Mouse (Mus musculus): ENCODE results near the gene Pgap1. TPM values are rescaled to one million over a fixed set of nuclear protein-coding genes. Genes with fewer than 3 reads are reported as not detected.

The Pgap1 gene
- 0.50 TPM for polyA plus RNA-seq (2012; fragmentation: generic; extraction: Trizol)
- long read RNA-seq, experiment 1, full-length matches to known transcripts = 1 of 1 reads
- long read RNA-seq, experiment 1, partial matches to known transcripts = 0 of 1 reads
- long read RNA-seq, experiment 1, other reads (novel, unspliced or antisense) = 0 of 1 reads
- long read RNA-seq, experiment 2, full-length matches to known transcripts = 10 of 10 reads
- long read RNA-seq, experiment 2, partial matches to known transcripts = 0 of 10 reads
- long read RNA-seq, experiment 2, other reads (novel, unspliced or antisense) = 0 of 10 reads

DNA sequence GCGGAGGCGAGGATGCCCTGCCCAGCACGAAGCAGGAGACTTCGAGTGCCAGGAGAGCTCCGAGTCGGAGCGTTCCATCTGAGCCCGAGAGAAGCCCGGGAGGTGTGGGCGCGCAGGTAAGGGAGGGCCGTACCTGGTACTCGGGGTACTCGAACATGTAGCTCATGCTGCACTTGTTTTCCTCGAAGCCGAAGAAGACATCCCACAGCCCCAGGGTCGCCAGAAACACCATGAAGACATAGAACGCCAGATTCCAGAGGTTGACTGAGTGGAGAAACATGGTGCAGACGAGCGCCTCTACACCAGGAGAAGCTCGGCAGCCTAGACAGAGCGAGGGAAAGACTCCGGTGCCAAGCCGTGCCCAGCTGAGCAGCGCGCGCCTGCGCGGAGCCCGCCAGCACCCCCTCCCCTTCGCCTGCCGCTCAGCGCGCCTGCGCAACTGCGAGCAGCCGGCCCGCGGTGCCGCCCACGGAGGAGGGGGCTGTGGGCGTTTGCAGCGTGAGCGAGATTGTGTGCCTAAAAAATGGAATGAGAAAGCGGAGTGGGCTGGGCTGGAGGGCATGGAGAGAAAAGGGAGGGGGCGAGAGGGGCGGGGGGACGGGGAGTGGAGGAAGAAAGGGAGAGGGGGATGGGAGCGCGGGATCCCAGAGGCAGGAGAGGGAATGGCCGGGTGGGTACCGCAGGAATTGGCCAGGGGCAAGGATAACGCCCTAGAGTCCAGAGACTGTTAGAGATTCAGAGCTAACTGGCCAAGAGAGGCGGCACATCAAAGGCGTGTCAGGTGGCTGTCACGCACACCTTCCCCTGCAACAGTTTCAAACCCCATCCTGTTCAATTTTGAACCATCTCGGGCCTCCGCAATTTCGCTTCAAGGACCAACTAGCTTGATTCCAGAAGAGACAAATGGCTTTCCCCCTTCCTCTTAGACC, at the start of gene Pgap1:
TSS of gene Pgap1 (minus strand) at position 384 of the 929 bp plus-strand sequence.
- H3K4me3 ChIP-seq (ENCODE audit: insufficient read depth, poor library complexity, severe bottlenecking) = peak within 1 kb of the TSS; percentile 46
- no peaks in the 10 kb centered on the region for H3K79me3 ChIP-seq (ENCODE audit: low read depth)
- H3ac ChIP-seq (ENCODE audit: control insufficient read depth, insufficient read length, low read depth) = peak within 1 kb of the TSS; percentile 61
- H3K36me3 ChIP-seq (ENCODE audit: control insufficient read depth, insufficient read depth) = no peaks in the 10 kb centered on the region
- H3K79me2 ChIP-seq (ENCODE audit: control insufficient read depth, insufficient read depth) = no peaks in the 10 kb centered on the region
- H3K27me3 ChIP-seq (ENCODE audit: control insufficient read depth, insufficient read depth, insufficient read length) = no peaks in the 10 kb centered on the region
- TF ChIP-seq USF1 (IDR thresholded peaks at IDR 0.05; ENCODE audit: low read depth) (no peak), MYOG (IDR thresholded peaks at IDR 0.05; ENCODE audit: control insufficient read depth, extremely low read depth, insufficient read length) (no peak), CTCF (IDR thresholded peaks at IDR 0.05; ENCODE audit: control insufficient read depth, insufficient read depth, insufficient read length) (no peak), MAX (IDR thresholded peaks at IDR 0.05) (no peak), CEBPB (IDR thresholded peaks at IDR 0.05; ENCODE audit: low read depth) (no peak), MYOD1 (IDR thresholded peaks at IDR 0.05; ENCODE audit: control insufficient read depth, insufficient read length, low read depth) (no peak), FOSL1 (IDR thresholded peaks at IDR 0.05; ENCODE audit: insufficient read depth, low read length, poor library complexity, severe bottlenecking) (no peak)

DNA sequence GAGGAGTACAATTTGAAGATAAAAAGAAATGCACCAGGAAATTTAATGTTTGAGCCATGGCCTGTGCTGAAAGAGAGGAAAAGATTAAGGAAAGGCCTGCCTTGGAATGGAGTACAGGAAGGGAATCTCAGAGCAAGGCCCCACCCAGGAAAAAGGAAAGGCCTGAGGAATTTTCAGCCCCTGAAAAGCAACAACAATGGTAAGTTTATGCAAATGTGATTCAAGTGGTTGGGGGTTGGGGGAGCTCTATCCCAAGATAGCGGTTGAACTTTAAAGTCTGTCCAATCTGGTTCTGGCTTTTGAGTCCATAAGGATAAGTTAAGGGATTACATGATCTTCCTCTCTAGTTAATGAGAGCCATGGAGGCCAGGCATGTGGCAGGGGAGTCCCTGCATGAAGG, 49.5 kb upstream of the Pgap1 start:
- Histone ChIP-seq H3K36me3 (ENCODE audit: control insufficient read depth, insufficient read depth) (no peaks in the 10 kb centered on the region), H3K27me3 (ENCODE audit: control insufficient read depth, insufficient read depth, insufficient read length) (no peaks in the 10 kb centered on the region), H3K79me3 (ENCODE audit: low read depth) (no peaks in the 10 kb centered on the region), H3K79me2 (ENCODE audit: control insufficient read depth, insufficient read depth) (no peaks in the 10 kb centered on the region), H3K4me3 (ENCODE audit: insufficient read depth, poor library complexity, severe bottlenecking) (no peak overlapping the region), H3ac (ENCODE audit: control insufficient read depth, insufficient read length, low read depth) (no peak overlapping the region)
- no peak for TF ChIP-seq MYOG (IDR thresholded peaks at IDR 0.05; ENCODE audit: control insufficient read depth, extremely low read depth, insufficient read length)
- no peak for TF ChIP-seq MYOD1 (IDR thresholded peaks at IDR 0.05; ENCODE audit: control insufficient read depth, insufficient read length, low read depth)
- no peak for TF ChIP-seq USF1 (IDR thresholded peaks at IDR 0.05; ENCODE audit: low read depth)
- no peak for TF ChIP-seq FOSL1 (IDR thresholded peaks at IDR 0.05; ENCODE audit: insufficient read depth, low read length, poor library complexity, severe bottlenecking)
- no peak for TF ChIP-seq MAX (IDR thresholded peaks at IDR 0.05)
- TF ChIP-seq CTCF (IDR thresholded peaks at IDR 0.05; ENCODE audit: control insufficient read depth, insufficient read depth, insufficient read length) = no peak
- no peak for TF ChIP-seq CEBPB (IDR thresholded peaks at IDR 0.05; ENCODE audit: low read depth)

DNA sequence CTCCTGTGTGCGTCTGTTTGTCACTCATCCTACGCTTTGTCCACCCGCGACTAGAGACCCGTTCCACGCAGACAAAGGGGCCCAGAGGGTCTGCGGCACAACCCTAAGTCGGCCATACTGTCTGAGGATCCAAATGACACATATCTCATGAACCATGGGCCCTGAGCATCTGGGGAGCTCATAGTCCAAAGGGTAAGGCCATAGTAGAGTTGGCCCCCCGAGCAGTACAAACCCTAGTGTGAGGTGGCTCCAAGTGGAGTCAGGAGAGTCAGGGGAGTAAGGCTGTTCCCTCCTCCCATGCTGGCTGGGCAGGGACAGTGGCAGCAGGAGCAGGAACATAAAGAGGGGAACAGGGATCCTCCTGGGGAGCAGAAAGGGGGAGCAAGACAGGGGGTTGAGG, 44.2 kb upstream of the Pgap1 start:
- no peaks in the 10 kb centered on the region for H3K36me3 ChIP-seq (ENCODE audit: control insufficient read depth, insufficient read depth)
- no peaks in the 10 kb centered on the region for H3K27me3 ChIP-seq (ENCODE audit: control insufficient read depth, insufficient read depth, insufficient read length)
- H3K79me3 ChIP-seq (ENCODE audit: low read depth) = no peaks in the 10 kb centered on the region
- H3K4me3 ChIP-seq (ENCODE audit: insufficient read depth, poor library complexity, severe bottlenecking) = no peak overlapping the region
- TF ChIP-seq MYOG (IDR thresholded peaks at IDR 0.05; ENCODE audit: control insufficient read depth, extremely low read depth, insufficient read length) (no peak), CTCF (IDR thresholded peaks at IDR 0.05; ENCODE audit: control insufficient read depth, insufficient read depth, insufficient read length) (no peak), MAX (IDR thresholded peaks at IDR 0.05) (no peak), MYOD1 (IDR thresholded peaks at IDR 0.05; ENCODE audit: control insufficient read depth, insufficient read length, low read depth) (no peak), USF1 (IDR thresholded peaks at IDR 0.05; ENCODE audit: low read depth) (no peak), FOSL1 (IDR thresholded peaks at IDR 0.05; ENCODE audit: insufficient read depth, low read length, poor library complexity, severe bottlenecking) (no peak), CEBPB (IDR thresholded peaks at IDR 0.05; ENCODE audit: low read depth) (no peak)
- no peak overlapping the region for H3ac ChIP-seq (ENCODE audit: control insufficient read depth, insufficient read length, low read depth)
- H3K79me2 ChIP-seq (ENCODE audit: control insufficient read depth, insufficient read depth) = no peaks in the 10 kb centered on the region

DNA sequence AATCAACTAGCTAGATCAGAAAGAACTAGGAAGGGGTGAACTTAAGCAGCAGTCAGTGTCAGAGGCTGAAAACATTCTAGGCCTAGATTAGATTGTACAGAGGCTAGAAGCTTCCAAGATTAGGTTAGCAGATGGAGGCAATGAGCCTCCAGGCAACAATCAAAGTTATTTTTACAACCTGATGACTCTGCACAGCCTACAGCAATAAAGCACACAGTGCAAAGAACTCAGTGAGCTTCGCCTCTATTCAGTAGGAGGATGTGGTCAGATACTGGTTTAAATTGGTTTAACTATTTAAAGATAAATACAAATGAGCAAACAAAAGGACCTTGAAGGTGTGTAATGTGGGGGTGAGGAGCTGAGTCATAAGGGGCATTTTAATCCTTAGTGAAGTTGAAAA, 42.8 kb upstream of the Pgap1 start:
- Histone ChIP-seq H3K36me3 (ENCODE audit: control insufficient read depth, insufficient read depth) (no peaks in the 10 kb centered on the region), H3K79me2 (ENCODE audit: control insufficient read depth, insufficient read depth) (no peaks in the 10 kb centered on the region), H3ac (ENCODE audit: control insufficient read depth, insufficient read length, low read depth) (no peak overlapping the region), H3K79me3 (ENCODE audit: low read depth) (no peaks in the 10 kb centered on the region), H3K4me3 (ENCODE audit: insufficient read depth, poor library complexity, severe bottlenecking) (no peak overlapping the region), H3K27me3 (ENCODE audit: control insufficient read depth, insufficient read depth, insufficient read length) (no peaks in the 10 kb centered on the region)
- TF ChIP-seq MYOD1 (IDR thresholded peaks at IDR 0.05; ENCODE audit: control insufficient read depth, insufficient read length, low read depth) = no peak
- TF ChIP-seq CEBPB (IDR thresholded peaks at IDR 0.05; ENCODE audit: low read depth) = no peak
- no peak for TF ChIP-seq FOSL1 (IDR thresholded peaks at IDR 0.05; ENCODE audit: insufficient read depth, low read length, poor library complexity, severe bottlenecking)
- TF ChIP-seq MAX (IDR thresholded peaks at IDR 0.05) = no peak
- no peak for TF ChIP-seq USF1 (IDR thresholded peaks at IDR 0.05; ENCODE audit: low read depth)
- TF ChIP-seq MYOG (IDR thresholded peaks at IDR 0.05; ENCODE audit: control insufficient read depth, extremely low read depth, insufficient read length) = no peak
- no peak for TF ChIP-seq CTCF (IDR thresholded peaks at IDR 0.05; ENCODE audit: control insufficient read depth, insufficient read depth, insufficient read length)

DNA sequence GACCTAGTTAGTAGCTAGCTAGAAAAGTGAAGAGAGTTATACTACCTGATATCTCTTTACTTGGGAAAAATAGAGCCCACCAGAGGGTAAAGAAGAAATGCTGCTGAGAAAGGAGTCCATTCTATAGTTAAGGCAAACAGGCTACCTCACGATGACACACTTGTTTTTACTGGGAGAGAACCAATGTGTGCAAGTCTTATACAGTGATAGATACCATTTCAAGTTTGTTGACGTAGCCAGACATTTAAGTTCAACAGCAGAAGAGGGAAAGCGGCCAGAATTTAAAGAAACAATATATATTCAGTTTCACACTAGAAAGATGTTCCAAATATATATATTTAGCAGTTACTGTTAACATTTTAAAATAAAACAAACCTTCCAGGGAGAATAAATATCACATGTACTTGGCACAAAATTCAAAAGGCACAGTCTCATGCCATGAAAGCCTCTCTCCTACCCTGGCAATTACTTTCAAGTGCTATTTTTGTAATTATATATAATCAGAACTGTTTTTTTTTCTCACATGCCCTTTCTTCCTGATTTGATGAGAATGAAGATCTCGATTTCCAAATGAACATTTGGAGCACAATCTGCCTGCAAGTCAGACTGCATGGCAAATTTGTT, 40.2 kb upstream of the Pgap1 start:
- H3K36me3 ChIP-seq (ENCODE audit: control insufficient read depth, insufficient read depth) = no peaks in the 10 kb centered on the region
- no peaks in the 10 kb centered on the region for H3K79me3 ChIP-seq (ENCODE audit: low read depth)
- H3K4me3 ChIP-seq (ENCODE audit: insufficient read depth, poor library complexity, severe bottlenecking) = no peak overlapping the region
- no peak overlapping the region for H3ac ChIP-seq (ENCODE audit: control insufficient read depth, insufficient read length, low read depth)
- TF ChIP-seq USF1 (IDR thresholded peaks at IDR 0.05; ENCODE audit: low read depth) = no peak
- TF ChIP-seq MAX (IDR thresholded peaks at IDR 0.05) = no peak
- no peak for TF ChIP-seq MYOD1 (IDR thresholded peaks at IDR 0.05; ENCODE audit: control insufficient read depth, insufficient read length, low read depth)
- TF ChIP-seq MYOG (IDR thresholded peaks at IDR 0.05; ENCODE audit: control insufficient read depth, extremely low read depth, insufficient read length) = no peak
- no peak for TF ChIP-seq CTCF (IDR thresholded peaks at IDR 0.05; ENCODE audit: control insufficient read depth, insufficient read depth, insufficient read length)
- no peak for TF ChIP-seq CEBPB (IDR thresholded peaks at IDR 0.05; ENCODE audit: low read depth)
- TF ChIP-seq FOSL1 (IDR thresholded peaks at IDR 0.05; ENCODE audit: insufficient read depth, low read length, poor library complexity, severe bottlenecking) = no peak
- H3K79me2 ChIP-seq (ENCODE audit: control insufficient read depth, insufficient read depth) = no peaks in the 10 kb centered on the region
- no peaks in the 10 kb centered on the region for H3K27me3 ChIP-seq (ENCODE audit: control insufficient read depth, insufficient read depth, insufficient read length)
